Mouse (Mus musculus) adrenal gland (tissue): ENCODE data around the gene Rpl3l.
"Not testable (repeated sequence)": the region's sequence is repeated elsewhere in the genome, so short reads cannot be mapped to it uniquely, and the experiment has no call there.

Experiments
- intact Hi-C: fragments of 180-260 bp; cut with DNase I; formaldehyde crosslinking; loops from one replicate; pipeline ENCODE4 v1.15.1; 2025
- long read RNA-seq, 2 experiments: library from polyadenylated mRNA; unstranded; transcript quantifications; one replicate each; pipeline ENCODE4 v2.0.0; 2020; ENCODE audit warnings: borderline replicate concordance in 1 of 2; ENCODE audit not compliant: insufficient replicate concordance in 1 of 2

Gene Rpl3l
- long read RNA-seq, experiment 1, result 0 reads
- long read RNA-seq, experiment 2, partial matches to known transcripts, result 2 of 2 reads
- long read RNA-seq, experiment 2, other reads (novel, unspliced or antisense), result 0 of 2 reads

DNA sequence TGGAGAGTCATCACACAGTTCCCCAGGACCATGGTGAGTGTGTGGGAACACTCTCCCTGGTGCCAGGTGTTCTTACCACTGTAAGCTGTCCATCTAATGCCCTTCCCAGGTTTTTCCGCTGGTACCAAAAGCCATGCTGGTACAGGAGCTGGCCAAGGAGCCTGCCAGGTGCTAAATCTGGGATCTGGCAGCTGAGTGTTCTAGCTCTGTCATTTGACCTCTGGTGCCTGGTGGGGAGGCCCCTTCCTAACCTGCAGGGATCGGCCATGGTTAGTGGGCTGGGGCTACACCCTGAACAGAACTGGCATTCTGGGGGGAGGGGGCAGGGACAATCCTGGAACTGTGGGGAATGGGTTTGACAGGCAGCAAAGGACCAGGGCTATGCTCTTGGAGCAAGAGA lies at the start of gene Rpl3l:
Rpl3l (plus strand) TSS at position 203 of the 400 bp plus-strand sequence.
- intact Hi-C loops, result no loop called here

DNA sequence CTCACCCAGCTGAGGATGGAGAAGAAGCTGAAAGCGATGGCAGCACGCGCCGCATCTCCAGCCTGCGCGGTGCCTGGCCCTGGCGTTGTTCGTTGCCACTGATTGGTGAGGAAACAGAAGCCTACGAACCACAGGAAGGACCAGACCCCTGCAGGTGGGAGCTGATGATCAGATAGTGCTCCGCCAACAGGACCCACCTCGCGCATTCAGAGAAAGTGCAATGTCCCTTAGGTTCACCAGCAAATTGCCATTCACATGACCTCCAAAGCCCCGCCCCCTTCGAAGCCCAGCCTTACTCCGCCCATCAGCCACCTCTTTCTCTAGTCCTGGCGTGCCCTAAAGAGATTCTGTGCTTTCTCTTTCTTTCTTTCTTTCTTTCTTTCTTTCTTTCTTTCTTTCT lies 41.1 kb upstream of the Rpl3l start:
- intact Hi-C loops, result no loop called here

DNA sequence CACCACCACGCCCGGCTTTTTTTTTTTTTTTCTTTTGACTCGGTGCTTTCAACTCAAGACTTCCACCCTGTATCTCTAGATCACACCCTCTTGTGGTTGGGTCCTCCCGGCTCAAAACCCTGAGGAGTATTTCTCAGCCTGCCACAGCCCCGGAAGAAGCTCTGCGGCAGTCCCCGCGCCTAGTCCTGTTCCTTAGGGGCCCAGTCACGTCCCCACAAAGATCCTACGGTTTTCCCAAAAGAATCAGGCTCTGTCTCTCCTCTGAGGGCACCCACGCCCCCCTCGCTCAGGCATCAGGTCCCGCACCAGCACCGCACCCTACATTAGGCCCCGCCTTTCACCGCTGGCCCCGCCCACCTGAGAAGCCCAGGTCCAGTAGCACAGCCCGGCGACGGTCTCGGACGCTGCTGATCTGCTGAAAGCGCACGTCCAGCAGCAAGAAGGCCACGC lies 40.4 kb upstream of the Rpl3l start:
- intact Hi-C loops, result no loop called here

DNA sequence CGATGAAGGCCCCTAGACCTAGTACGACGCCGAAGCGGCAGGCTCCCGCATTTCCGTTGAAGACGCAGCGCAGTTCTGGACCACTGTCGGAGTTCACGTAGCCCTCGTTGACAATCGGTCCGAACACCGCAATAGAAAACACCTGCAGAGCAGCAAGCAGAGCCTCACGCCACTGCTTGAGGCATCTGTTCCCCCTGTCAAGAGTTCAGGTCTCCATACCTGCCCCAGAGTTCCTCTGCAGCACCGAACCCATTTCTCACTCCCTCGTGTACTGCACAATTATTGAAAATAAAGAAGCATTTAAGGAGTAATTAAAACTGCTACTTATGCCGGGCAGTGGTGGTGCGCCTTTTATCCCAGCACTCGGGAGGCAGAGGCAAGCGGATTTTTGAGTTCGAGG lies 40.0 kb upstream of the Rpl3l start:
- intact Hi-C loops, result no loop called here

DNA sequence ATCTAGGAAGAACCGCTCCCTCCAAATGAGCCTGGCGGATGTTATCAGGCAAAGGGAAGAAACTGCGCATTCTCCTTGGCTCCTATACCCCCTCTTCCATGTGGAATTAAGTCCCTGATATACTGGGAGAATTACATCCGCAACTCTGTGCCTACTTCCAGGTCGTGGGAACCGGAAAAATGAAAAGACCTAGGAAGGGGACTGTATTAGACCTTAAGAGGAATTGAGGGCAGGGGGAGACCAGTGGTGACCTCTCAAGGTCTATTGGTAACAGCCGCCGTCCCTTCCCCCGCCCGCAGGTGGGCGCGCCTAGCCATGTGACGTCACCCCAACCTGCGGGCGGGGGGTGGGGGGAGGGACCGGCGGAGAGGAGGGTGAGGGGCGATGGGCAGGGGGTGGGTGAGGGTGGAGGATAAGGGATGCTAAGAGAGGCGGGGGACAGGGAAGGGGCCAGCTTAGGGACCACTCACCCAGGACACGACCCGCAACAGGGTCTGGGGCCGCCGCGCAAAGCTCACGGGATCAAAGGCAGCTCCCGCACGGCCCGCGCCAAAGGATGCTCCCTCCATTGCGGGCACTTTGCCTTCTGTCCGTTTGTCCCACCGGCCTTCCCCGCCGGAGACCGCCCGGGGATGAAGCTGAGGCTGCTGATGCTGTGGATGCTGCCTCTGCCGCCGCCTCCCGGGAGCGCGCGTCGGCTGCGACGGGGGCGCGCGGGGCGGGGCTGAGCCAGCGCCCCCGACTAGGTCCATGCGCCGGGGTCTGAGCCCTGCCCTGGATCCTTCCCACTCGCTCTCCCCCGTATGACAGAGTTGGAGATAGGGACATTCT lies 38.2 kb upstream of the Rpl3l start, which contains the start of gene Syngr3:
Syngr3 (minus strand) TSS at position 705 of the 831 bp plus-strand sequence.
- intact Hi-C loops, result no loop called here

- intact Hi-C loops, result no loop called here
These were observed 35.2 kb upstream of the Rpl3l start for GRCm38 (mm10) chr17:24692385-24692784.

GRCm38 (mm10) chr17:24695326-24696010 lies 32.2 kb upstream of the Rpl3l start:
- intact Hi-C loops, result no loop called here

DNA sequence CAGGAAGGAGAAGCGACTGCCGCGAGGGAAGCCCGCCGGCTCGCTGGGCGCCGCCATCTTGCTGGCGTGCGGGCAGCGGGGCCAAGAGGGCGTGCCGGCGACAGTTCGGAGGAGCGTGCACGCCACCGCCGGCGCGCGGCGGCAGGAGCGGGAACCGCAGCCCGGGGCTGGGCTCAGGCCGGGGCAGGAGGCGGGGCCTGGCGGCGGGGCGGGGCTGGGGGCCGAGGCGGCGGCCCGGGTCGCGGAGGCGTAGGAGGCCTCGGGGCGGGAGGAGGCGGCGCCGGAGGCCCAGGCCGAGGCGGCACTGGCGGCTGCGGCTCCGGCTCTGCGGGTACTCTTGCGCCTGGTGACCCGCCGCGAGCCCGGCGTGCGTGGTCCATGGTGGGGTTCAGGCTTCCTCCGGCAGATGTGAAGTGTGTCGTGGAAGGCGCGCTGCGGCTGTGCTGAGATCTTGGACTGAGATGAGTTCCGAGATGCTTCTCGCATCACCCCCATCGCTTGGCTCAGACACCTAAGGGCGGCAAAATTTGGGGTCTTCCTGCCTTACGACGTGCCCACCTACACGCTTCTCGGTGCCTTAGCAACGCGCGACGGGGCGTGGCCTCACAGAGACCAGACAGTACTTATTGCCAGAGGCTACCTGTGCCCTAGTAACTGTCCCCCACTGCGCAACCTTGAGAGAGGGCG lies 31.5 kb upstream of the Rpl3l start, which contains the start of the genes Gfer and Noxo1:
Gfer (minus strand) TSS at position 146 of the 687 bp plus-strand sequence.
Noxo1 (plus strand) TSS at position 224 of the 687 bp plus-strand sequence.
- intact Hi-C loops, result no loop called here

- intact Hi-C loops, result no loop called here
These were observed 29.6 kb upstream of the Rpl3l start for GRCm38 (mm10) chr17:24697985-24698384.

GRCm38 (mm10) chr17:24698715-24699114 lies 28.9 kb upstream of the Rpl3l start:
- intact Hi-C loops, result no loop called here

- intact Hi-C loops, result no loop called here
These were observed 28.1 kb upstream of the Rpl3l start for GRCm38 (mm10) chr17:24699473-24699872.

DNA sequence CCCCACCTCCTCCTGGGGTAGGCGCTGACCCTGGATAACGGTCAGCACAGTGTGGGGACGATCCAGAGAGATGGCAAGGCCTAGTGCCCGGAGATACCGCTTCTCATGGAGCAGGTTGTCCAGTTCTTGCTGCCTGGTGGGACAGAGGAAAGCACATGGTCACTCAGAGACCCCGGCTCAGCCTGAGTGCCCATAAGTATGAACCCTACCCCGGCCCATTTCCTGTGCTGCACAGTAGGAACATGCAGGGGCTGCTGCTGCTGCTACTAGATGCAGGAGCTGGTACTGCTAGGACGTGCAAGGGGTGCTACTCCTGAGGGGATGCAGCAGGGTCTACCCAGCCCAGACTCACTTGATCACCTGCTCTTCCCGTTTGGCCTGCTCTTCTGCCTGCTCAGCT lies 26.4 kb upstream of the Rpl3l start:
- intact Hi-C loops, result no loop called here

DNA sequence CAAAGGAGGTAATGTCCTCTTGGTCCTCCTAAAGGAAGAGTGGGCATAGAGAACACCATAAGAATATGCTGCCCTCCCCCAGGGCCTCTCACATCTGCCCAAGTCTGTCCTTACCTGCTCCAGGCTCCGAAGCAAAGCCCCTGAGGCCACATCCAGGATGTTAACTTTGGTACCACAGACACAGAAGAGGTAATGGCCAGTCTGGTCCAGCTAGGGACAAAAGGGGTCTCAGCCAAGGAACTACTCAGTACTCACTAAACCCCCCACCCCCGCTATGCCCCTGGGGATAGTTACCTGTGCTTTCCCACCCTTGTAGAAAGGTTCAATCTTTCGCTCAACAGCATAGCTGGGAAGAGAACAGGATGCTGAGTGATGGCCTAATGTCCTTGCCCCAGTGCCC lies 21.8 kb upstream of the Rpl3l start:
- intact Hi-C loops, result no loop called here

DNA sequence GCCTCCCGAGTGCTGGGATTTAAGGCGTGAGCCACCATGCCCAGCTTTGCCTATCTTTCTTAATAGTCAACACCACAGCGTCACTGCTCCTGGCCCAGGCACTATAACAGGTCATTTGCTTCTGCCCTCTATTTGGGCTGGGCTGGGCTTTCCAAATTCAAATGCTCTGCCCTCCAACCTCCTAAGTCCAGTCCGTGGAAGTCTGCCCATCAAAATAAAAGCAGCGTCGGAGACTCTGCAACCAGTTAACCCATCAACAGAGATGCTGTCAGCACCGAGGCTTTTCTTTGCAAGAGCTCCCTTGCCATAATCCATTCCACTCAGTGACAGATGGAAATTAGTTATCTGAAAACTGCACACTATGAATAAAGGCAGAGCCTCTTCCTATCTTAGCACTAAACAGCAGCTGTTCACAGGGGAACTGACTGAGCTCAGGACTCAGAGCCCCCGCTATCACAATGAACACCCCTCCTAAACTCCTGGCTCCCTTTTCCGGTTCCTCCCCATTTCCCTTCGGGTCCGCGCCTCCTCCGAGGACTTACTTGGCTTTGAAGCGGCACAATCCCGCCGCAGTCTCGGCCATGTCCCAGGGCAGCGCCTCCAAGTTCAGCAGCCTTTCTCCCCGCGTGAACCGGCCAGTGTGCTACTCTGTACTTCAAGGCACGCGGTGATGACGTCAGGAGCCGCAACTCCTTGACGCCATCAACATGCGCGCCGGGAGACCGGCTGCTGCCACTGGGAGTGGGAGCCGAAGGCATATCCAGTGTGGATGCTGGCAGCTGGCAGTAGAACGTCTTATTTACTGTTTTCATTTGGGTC lies 20.4 kb upstream of the Rpl3l start, which contains the start of gene Tbl3:
Tbl3 (minus strand) TSS at position 679 of the 819 bp plus-strand sequence.
- intact Hi-C loops, result no loop called here

GRCm38 (mm10) chr17:24707801-24708425 lies 19.7 kb upstream of the Rpl3l start:
- intact Hi-C loops, result no loop called here

DNA sequence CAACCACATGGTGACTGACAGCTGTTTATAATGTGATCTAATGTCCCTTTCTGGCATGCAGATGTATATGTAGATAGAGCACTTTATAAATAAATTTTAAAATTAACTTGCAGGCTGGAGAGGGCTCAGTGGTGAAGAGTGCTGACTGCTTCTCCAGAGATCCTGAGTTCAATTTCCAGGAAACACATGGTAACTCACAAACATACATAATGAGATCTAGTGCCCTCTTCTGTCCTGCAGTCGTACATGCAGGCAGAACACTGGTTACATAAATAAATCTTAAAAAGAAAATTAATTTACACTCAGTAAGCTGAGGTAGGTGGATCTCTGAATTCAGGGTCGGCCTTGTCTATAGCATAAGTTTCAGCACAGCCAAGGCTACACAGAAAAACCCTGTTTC lies 19.0 kb upstream of the Rpl3l start:
- intact Hi-C loops, result no loop called here

DNA sequence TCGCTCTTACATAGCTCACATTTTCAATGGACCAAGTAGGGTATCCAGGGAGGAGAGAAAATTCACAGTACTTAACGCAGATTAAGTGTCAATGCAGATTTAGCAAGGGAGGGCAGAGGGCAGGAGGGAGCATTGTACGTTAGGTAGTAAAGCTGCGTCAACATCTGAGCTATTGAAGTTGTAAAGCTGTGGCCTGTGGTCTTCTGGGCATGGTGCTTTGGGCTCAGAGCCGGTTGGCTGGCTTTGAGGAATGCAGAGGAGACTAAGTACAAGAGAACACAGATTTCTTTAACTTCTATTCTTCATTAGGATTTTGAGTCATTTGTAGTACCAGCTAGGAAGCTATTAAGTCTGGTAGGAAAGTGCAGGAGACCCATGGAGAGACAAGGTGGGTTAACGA lies 12.1 kb upstream of the Rpl3l start:
- intact Hi-C loops, result no loop called here

DNA sequence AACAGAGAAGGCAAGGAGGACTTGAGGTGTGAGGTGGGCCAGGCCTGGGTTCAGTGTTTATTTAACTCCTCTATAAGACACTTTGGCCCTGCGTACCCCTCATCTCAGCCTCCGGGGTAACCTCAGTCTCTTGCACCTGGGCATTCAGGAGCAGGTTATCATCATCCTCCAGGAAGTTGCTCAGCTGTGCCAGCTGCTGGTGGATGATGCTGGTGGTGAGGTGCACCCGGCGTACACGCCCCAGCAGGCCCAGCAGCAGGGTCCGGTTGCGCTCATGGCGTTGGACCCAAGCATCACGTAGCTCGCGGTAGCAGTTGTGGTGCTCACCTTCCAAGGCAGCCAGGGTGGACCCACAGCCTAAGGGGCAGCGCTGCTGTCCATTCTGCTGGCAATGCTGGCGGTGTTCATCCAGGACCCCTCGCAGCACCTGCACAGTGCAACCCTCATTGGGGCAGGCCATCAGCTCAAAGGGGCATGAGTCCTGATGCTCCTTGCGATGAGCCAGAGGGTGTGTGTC lies 11.4 kb upstream of the Rpl3l start:
- intact Hi-C loops, result no loop called here

GRCm38 (mm10) chr17:24717943-24718342 lies 9.7 kb upstream of the Rpl3l start, which contains the start of the genes Rnf151 and Rps2:
Gene Rnf151, minus strand, starts transcription at chr17:24718063.
Gene Rps2, plus strand, starts transcription at chr17:24718116.
- intact Hi-C loops, result no loop called here

GRCm38 (mm10) chr17:24718938-24719337 lies 8.7 kb upstream of the Rpl3l start:
- intact Hi-C loops, result not testable (repeated sequence)
